Mouse (Mus musculus) adrenal gland, postnatal 25 days (tissue): ENCODE measurements at regions not wholly inside any gene's neighbourhood (a gene's known extent, or its start where the extent isn't known, plus 50 kb on each side); places are given as distances from the start of the nearest gene placed in this dataset.

ENCODE experiments used
- DNase-seq: peaks from one replicate; pipeline ENCODE4 v3.0.0; 2021; ENCODE audit warnings: mixed read lengths

DNA sequence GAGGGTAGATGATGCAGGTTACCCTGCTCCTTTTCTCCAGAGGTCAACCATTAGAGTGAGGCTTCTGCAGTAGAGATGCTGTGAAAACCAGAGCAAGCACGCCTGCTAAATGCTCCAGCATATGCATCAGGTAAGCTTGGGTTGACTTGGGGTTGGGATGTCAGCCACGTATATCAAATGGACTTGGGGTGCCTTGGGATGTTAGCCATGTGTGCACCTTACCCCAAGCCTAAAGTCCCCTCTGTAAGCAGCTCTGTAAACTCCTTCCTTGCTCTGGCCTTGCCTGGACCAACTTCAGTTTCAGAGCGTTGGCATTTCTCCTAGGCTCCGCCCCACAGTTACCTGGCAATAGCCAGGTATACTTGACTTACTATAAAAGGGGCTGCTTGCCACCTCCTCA, 155.3 kb upstream of the Tmtc1 start:
- DNase-seq: no peak

DNA sequence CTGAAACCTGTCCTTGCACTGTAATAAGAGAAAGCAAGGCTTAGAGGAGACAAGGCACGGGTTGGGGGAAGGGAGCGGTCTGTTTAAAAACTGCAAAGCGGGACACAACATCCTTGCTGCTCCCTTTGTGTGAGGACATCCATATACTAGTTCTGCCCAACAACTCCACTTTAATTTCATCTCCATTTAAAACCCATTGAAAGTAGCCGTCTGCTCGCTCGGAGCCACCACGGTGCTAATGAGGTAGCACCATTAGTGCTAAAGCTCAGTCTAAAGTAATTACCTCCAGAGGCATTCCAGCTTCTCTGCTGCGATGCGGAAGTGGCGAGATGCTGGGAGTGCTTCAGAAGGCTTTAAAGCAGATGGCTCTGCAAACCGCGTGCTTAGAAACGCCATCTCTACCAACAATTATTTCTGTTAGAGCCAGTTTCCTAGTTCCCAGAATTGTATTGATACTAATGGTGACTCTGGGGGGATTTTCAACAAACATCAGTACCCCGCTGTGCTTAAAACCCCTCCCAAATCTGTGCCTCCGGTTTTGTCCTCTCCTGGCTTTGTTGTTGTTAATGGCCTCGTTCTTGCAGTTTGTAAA, 154.7 kb upstream of the Tmtc1 start:
- DNase-seq: no peak

DNA sequence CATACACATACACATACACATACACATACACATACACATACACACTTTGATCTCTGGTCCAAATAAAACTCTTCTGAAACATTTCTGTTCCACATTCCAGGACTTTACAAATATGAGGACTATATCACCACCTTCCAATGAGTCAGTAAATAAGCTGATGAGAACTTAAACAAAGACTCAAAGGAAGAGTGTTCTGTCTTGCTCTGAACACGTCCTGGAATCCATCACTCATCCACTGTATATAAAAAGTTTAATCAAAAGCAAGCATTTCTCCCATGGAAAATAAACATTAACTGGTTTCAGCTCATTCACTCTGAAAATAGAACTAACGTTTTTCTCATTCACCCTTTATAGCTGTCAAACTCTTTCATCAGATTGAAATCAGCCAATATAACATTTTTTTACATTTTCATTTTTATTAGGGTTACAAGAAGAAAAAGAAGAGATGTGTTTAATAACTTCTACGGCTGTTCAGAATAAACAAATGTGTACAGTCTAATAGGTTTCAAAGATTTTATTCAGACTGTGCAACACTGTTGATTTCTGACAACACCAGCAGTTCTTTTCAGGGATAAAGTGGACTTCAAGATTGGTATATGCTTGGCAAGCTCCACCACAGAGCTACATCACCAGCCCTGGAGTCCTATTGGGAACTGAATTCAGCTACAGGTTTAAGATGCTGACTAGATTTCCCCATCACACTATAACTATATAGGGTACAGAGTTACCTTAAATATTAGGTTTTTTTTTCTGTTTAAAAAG, 151.0 kb upstream of the Tmtc1 start:
- DNase-seq: no peak

DNA sequence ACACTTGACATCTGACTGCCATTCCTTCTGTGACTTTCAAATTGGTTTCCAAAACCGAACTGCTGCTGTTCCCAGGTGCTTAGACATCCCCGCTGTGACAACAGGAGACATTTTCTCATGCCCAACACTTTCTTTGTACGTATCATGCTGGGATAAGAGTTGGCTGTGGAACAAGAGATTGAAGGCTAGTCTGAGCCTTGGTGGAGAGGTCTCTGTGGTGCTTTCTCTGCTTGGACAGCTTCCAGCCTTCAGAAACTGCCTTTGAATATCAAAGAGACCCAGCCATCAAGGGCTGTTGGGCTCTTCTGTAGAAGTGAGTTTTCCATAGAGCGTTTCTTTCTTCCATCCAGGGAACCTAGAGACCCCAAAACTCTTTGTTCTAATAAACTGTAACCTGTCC, 144.8 kb upstream of the Tmtc1 start:
- no peak for DNase-seq

DNA sequence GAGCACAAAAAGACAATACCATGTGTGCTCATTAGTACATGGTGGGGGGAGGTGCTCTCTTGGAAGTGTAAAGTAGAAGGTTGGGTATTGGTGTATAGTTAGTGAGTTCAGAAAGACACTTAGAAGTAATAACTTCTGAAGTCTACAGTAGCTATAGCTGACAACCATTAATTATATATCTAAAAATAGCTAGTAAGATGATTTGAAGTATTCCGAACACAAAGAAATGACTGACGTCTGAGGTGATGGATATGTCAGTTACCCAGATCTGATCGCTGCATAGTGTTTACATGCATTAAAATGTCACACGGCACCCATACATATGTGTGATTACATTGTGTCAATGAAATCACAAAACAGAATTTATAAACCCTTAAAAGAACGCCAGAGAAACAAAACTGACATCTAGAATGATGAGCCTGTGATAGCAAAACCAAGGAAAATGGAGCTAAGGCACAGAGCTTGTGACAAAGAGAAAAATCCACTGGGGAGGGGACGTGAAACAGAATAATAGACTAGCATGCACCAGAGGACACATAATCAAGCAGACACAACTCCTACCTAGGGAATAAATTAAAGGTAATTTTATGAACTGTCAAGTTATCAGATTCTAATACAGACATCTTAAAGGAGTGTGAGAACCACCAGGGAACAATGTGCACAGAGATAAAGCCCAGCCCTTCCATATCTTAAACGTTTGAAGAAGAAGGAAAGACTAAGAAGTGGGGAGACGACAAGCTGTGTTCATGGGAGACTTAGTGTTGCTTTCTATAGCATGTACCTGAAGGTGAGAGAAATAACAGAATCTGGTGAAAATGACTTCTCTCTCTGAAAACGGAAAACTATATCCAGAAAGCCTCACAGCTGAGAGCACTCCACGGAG, 142.5 kb upstream of the Tmtc1 start:
- DNase-seq: no peak

DNA sequence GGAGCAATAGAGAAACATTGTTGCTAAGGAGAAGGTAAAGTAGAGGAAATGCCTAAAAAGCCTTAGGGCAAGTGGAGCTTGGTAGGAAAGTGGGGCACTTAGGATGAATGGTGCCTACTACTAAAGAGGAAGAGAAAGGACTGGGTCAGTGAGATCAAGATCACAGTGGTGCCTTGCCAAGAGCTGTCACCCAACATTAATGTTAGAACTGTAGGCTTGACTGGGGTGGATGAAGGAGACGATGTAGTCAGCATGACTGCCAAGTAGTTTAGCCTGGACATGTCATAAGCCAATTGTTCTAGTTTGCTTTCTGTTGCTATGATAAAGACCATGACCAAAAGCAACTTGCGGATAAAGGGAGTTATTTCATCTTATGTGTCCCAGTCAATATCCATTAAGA, 139.9 kb upstream of the Tmtc1 start:
- DNase-seq: no peak

DNA sequence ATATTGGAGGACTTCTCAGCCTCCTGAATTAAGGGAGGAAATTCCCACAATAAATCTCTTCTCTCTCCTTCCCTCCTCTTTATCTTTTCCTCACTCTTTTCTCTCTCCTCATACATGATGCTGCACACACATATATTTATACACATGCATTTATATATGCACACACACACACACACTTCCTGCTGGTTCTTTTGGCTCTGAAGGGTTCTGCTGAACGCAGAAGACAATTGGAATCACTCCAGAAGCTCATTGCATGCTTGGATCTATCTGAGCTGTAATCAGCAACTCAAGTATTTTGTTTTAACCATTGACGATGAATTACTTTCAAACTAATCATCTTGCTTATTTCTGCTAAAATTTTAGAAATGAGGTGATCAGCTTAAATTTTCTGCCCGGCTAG, 134.1 kb upstream of the Tmtc1 start:
- DNase-seq: no peak

DNA sequence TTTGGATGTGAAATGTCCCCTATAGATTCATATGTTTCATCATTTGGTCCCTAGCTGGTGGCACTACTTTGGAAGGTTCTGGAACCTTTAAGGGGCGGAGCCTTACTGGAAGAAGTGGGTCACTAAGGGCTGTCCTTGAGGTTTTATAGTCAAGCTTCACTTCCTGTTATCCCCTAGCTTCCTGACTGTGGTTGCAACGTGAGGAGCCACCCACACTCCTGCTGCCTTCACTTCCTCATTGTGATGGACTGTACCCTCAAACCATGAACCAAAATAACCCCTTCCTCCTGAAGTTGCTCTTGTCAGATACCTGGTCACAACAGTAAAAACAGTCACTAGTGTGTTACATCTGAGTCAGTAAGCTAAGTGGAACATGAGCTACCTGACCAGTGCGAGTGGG, 133.5 kb upstream of the Tmtc1 start:
- no peak for DNase-seq

DNA sequence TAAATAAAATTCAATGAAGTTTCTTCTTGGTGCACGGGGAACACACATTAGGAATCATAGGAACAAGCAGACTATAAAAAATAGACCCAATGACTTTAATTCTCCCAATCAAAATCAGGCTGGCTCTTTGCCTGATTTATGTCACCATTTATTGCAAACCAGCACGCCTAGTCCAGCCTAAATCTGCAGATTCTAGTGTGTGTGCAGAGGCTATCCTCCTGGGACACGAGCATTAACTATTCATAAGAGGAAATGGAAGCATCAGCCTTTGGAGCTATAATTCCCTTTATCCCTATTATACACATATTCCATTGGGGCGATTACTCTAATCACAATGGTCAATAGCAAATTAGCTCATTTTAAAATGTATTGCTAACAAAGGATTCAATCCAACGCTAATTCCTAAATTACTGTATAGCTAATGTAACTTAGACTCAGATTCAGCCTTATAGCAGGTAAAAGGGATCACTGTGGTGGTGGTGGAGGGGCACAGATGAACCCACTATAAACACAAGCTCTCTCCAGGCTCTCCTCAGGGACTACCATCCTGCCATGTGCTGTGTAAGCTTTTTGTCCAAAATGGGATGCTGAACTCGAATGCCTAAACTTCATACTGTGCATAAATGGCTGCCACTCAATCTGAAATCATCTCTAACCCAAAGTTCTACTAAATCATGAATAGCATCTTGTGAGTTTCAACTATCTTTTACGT, 130.7 kb upstream of the Tmtc1 start:
- DNase-seq: no peak

DNA sequence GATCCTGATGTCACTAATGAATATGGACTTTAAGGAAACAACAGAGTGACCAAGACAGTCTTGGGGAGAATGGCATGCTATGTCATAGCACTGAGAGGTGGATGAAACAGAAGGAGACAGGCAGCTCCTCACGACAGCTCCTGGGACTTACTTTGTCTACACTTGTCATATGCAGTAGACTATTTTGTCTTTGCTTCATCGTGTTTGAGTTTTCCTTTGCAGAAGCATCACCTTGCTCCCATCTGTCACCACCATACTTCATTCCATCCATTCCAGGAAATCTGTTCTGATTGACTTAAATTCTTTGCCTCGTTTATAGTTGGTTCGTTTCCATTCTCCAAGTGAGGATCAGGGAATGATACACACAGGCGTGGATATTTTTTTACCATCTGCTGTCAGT, 128.0 kb upstream of the Tmtc1 start:
- no peak for DNase-seq

DNA sequence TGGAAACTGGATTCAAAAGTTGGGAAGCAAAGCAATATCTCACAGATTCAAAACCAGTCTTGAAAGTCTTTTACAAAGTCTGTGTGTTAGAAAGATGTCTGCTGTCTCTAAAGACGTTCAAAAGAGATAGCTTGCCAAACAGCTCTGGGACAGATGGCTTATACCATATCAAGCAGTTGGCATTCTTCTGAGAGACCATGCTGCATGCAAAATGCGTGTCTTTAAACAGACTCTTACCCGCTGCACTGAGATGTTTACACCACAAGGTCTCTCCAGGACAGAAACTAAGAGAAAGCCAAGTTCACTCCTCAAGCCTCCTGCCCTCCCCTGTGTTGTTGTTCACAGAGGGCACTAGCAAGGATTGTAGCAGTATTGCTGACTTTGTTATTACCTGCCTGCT, 127.5 kb upstream of the Tmtc1 start:
- DNase-seq: no peak

DNA sequence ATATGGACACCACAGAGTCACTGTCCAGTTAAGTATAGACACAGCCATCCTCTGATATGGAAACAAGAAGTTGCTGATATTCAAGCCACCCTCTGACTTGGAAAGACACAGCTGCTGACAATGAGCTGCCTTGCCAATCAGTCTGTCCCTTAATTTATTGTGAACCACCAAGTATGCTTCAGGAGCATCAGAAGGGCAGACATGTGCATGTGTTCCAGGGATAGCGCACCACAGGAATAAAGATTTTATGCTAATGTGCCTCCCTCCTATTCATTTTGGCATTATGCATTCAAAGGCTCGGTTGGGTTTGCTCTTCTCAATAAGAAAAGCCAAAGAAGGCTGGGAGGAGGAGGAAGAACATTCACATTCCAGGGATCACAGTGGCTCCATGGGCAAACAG, 120.0 kb upstream of the Tmtc1 start:
- no peak for DNase-seq

DNA sequence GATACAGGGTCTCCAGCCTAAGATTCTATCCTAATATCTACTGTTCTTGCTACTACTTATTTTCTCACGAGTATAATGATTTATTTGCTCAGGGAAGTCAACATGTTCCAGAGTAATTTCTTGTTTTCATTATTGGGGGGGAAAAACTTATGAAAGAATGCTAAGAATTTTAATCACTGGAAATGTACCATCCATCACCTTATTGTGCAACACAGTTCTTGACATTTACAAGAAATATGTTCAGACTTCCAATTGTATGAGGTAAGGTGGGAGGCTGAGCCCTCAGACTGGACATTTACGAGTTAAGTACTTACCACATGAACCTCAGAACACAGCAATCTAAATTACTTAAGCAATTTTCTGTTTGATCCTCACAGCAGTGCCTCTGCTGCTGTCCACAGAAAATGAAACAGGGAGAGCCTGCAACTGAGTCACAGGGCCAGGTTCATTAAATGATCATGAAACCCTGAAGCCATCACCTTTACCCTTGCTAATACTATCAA, 118.1 kb upstream of the Tmtc1 start:
- no peak for DNase-seq

DNA sequence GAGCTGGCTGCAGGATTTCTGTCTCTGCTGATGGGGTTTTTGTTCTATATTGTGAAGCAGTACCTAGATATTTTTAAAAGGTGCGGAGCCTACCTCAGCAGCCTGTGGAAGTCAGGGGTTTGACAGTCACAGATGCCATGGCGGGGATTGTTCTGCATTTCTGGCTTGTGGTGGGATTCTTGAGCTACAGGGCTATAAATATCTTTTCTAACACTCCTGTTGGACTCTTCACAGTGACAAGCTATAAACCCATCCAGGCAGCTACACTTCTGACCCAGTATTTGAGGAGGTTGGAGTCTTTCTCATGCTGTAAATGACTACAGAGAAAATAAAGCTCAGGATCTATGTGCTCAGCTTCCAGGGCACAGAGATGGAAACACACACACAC, 112.3 kb upstream of the Tmtc1 start:
- DNase-seq: no peak

DNA sequence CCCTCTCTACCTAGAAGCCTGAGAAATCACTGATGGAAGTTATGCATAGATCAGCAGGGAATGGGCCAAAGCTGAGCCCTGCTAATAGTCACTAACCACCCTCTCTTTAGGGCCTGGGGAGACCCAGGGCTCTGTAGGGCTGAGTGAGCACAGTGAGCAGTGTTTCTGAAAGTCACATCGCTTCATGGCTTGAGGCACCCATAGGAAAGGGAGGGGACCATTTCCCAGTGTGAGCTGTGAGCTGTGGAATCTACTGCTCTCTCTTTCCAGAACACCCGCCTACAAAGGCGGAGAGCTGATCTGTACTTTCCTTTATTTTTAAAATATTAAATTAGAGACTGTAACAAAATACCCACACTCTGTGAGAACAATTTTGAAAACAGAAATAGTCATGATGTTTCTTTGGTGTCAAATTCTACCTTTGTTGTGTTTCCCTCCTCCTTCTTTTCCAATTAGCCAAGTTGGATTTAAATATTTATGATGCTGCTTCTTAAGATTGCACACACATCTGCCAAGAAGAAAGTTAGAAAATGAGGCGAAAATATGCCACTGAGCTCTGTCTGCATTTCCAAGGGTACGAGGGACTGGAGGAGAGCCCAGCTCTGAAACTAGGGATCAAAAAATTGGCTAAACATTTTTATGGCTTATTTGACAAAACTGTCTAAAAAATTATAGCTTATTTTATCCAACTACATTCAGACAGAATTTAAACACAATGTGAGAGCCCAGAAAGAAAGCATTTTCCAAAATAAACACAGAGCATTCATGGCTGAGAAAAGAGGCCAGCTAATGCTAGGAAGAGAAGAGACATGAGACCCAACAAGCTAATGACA, 111.7 kb upstream of the Tmtc1 start:
- DNase-seq: no peak

DNA sequence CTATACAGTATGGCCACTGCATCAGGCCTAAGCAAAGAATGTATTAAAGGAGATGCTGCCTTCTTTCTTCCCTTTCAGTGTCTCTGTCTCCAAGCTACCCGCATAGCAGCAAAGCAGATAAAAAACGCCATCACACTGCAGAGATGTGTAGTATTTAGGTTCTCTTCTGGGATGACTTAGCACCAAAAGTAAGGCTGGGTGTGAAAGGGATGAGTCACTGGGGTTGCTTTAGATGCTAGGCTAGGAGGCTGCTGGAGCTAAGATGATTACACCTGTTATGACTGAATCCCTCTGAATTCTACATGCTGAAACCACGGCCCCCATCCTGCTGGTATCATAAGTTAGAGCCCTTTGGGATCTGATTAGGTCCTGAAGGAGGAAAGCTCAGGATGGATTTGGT, 110.3 kb upstream of the Tmtc1 start:
- DNase-seq: no peak

DNA sequence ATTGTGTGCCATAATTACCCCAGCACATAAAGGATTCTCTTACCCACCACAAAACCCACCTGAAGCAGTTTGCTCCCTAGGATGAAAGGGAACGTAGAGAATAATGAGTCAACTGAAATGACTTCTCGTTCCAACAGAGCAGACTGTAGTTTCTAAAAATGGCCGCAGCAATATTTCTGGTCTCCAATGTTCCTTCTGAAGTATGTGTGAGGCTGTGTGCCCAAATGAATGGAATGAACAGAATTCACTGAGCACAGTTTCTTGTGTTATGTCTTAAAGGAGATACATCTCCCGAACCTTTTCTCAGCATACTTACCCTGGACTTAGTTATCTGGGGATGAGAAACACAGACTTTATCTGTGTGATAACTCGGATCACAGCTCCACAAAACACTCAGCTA, 109.4 kb upstream of the Tmtc1 start:
- no peak for DNase-seq

DNA sequence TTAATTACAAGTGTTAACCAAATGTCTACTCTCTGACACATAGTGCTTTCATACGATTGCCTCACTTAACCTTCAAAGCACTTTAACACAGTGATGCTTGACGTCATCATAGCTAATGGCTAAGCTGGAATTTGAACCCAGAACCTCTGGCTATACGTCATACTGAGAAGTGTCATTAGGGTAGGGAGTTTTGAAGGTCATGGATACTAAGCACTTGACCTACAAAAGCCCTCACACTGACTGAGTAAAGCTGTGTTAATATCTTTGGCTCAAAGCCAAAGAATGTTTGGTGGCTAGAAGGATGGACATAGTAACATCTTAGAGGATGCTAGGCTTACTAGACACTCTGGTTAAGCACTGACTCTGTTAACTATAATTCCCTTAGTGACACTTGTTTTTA, 106.9 kb upstream of the Tmtc1 start:
- DNase-seq: no peak

DNA sequence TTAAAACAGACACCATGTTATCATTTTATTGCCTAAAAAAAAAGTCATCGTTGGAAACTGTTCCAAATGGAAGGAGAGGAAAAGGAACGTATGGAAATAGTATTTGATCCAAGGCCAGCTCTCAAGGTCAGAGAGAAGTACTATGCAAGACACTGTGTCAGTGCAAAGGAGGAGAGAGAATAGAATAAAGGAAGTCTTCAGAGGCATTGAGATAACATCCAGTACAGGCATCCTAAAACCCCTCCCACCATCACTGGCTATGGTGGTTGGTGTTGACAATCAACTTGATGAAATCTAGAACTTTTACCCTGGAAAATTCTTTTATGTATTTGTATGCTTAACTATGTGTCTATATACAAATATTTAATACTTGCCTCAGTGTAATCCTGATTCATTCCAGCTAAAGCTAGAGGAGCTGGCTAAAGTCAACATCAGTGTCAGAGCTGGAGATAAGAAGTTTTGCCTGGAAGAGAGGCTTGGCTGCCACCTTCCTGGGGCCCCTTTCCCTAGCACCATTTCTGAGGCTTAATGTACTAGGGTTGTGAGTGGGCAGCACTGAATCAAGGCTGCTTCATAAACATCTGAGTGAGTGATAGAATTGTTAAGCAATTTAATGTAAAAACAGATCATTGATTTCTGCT, 104.1 kb upstream of the Tmtc1 start:
- DNase-seq: no peak

DNA sequence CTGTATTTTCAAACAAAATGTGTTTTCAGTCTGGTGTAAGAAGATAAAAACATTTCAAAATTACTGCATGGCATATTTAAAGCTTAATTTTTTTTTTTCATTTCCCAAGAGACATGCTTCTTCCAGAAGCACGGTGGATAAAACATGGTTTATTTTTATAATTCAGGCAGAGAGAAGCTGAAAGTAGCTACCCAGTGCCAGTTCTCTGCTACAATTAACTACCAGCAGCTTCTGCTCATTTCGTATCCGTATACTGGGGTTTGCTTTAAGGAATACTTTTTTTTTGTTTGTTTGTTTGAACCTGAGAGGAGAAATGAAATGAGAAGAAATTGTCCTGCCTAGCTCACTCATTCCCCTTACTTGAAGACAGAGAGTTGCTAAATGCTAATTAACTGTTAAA, 98.9 kb upstream of the Tmtc1 start:
- DNase-seq: no peak

DNA sequence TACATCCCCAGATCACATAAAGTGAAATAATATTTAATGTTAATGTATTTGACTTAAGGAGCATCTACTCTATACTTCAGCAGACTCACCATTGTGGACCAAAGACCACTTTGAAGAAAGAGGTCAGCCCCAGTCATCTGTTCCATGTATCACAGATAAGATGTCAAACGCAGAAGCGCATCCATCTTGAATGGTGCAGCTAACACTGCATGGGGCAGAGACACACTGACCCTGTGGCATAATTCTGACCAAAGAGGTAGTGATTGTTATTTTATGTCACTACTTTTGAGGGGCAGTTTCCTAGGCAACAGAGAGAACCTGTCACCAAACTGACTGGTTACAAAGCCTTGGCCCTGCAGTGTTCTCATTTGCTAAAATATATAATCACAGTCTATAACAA, 97.8 kb upstream of the Tmtc1 start:
- no peak for DNase-seq
